Comparison of ENCODE assay signal across 8 mouse cellular contexts in the genomic region with DNA sequence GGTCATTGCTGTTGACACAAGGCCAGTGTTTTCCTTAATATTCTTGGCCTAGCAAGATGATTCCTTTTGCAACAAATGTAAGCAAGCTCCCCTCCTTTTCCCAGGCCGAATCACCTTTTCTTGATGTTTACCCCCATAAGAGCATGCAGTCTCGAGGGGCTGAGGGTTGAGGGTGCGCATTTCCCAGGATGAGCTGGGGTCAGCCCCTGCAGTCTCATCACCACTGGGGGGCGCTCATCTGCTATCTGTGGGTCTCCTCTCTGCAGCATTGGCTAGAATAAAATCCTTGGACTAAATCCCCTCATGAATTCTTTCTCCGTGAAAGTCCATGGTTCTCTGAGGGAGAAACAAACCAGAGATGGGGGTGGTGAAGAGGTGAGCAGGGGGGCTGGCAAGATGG.
DNase-seq lines count a peak whose midpoint lies in the region; ATAC-seq lines count a peak whose summit lies in the region.

No protein-coding gene starts in this region.

- no peak overlapping the region for H3K4me3 ChIP-seq in hindbrain, embryonic 11.5 days (ENCODE audit: low read depth, low read length)
- H3K4me3 ChIP-seq in hindbrain, embryonic 14.5 days (replicated peaks; ENCODE audit: low read length): no peak overlapping the region
- no peak overlapping the region for H3K4me3 ChIP-seq in forebrain, embryonic 16.5 days (replicated peaks; ENCODE audit: low read length)

- no peak for ATAC-seq in hindbrain, embryonic 11.5 days (ENCODE audit: low FRiP score)
- no peak for ATAC-seq in hindbrain, embryonic 14.5 days (ENCODE audit: low FRiP score)
- ATAC-seq in forebrain, embryonic 16.5 days: no peak

- WGBS in hindbrain, embryonic 11.5 days: 62% methylated on average over 5 of the region's 5 CpGs
- WGBS in hindbrain, embryonic 14.5 days: 60% methylated on average over 5 of the region's 5 CpGs
- 63% methylated on average over 5 of the region's 5 CpGs for WGBS in forebrain, embryonic 16.5 days

- H3K4me2 ChIP-seq in hindbrain, embryonic 11.5 days (replicated peaks; ENCODE audit: low read depth, low read length): no peak overlapping the region
- H3K4me2 ChIP-seq in hindbrain, embryonic 14.5 days (replicated peaks): no peak overlapping the region
- H3K4me2 ChIP-seq in forebrain, embryonic 16.5 days (ENCODE audit: low read length): no peak overlapping the region

- peaks cover 2% of the 10 kb centered on the region; the same call in 1 of the 2 replicates for H3K4me1 ChIP-seq in hindbrain, embryonic 11.5 days (replicated peaks; ENCODE audit: control insufficient read depth, insufficient read depth, low read length)
- peaks cover under 1% of the 10 kb centered on the region; the same call in 1 of the 2 replicates for H3K4me1 ChIP-seq in hindbrain, embryonic 14.5 days (replicated peaks; ENCODE audit: control insufficient read depth, insufficient read depth, low read length)
- H3K4me1 ChIP-seq in forebrain, embryonic 16.5 days (replicated peaks; ENCODE audit: control insufficient read depth, insufficient read depth, low read length): no peaks in the 10 kb centered on the region; the same call in 1 of the 2 replicates

- H3K27me3 ChIP-seq in hindbrain, embryonic 11.5 days (ENCODE audit: control insufficient read depth, insufficient read depth, low read length): no peaks in the 10 kb centered on the region; the same call in 1 of the 2 replicates
- H3K27me3 ChIP-seq in hindbrain, embryonic 14.5 days (ENCODE audit: control insufficient read depth, insufficient read depth, low read length): no peaks in the 10 kb centered on the region
- H3K27me3 ChIP-seq in forebrain, embryonic 16.5 days (replicated peaks; ENCODE audit: control insufficient read depth, insufficient read depth, low read length): no peaks in the 10 kb centered on the region

- H3K9ac ChIP-seq in hindbrain, embryonic 11.5 days (ENCODE audit: low read depth, low read length): no peak overlapping the region
- H3K9ac ChIP-seq in hindbrain, embryonic 14.5 days: no peak overlapping the region
- no peak overlapping the region for H3K9ac ChIP-seq in forebrain, embryonic 16.5 days (replicated peaks; ENCODE audit: low read depth, low read length)

- H3K9me3 ChIP-seq in hindbrain, embryonic 11.5 days (ENCODE audit: control insufficient read depth, low read length): no peaks in the 10 kb centered on the region
- no peaks in the 10 kb centered on the region for H3K9me3 ChIP-seq in hindbrain, embryonic 14.5 days (ENCODE audit: control insufficient read depth, low read length)
- no peaks in the 10 kb centered on the region for H3K9me3 ChIP-seq in forebrain, embryonic 16.5 days (ENCODE audit: control insufficient read depth, low read length)

- no peaks in the 10 kb centered on the region for H3K36me3 ChIP-seq in hindbrain, embryonic 11.5 days (ENCODE audit: control insufficient read depth, insufficient read depth, low read length)
- H3K36me3 ChIP-seq in hindbrain, embryonic 14.5 days (replicated peaks; ENCODE audit: control insufficient read depth, insufficient read depth): no peaks in the 10 kb centered on the region
- H3K36me3 ChIP-seq in forebrain, embryonic 16.5 days (ENCODE audit: control insufficient read depth, insufficient read depth): no peaks in the 10 kb centered on the region

- H3K27ac ChIP-seq in hindbrain, embryonic 11.5 days (ENCODE audit: low read depth, low read length): no peak overlapping the region
- no peak overlapping the region for H3K27ac ChIP-seq in hindbrain, embryonic 14.5 days
- no peak overlapping the region for H3K27ac ChIP-seq in forebrain, embryonic 16.5 days (ENCODE audit: low read length)

- DNase-seq in hindbrain, embryonic 11.5 days (ENCODE audit: low spot score): peak; percentile 53
- DNase-seq in hindbrain, embryonic 14.5 days (ENCODE audit: low spot score): no peak
- DNase-seq in right cerebral cortex, adult 18-20 months: peak; percentile 14
- DNase-seq in right cerebral cortex, postnatal 36 days (ENCODE audit: low spot score in 2 of 2): no peak
- DNase-seq in c-Kit-positive CD71-positive TER-119-negative erythroid progenitor cells, embryonic 14.5 days (ENCODE audit: low read depth): peak; percentile 9
- DNase-seq in thymus, postnatal 25 days: peak; percentile 34
- DNase-seq in heart, adult 8-10 months (ENCODE audit: low spot score): no peak

Comparison
In these comparisons a context has a peak if more than half of its experiments do, and no peak if none do; other contexts are left out.
1. DNase-seq: peak in hindbrain, embryonic 11.5 days (single experiment), right cerebral cortex, adult 18-20 months (single experiment), c-Kit-positive CD71-positive TER-119-negative erythroid progenitor cells, embryonic 14.5 days (single experiment) and thymus, postnatal 25 days (single experiment); none in hindbrain, embryonic 14.5 days (single experiment), right cerebral cortex, postnatal 36 days (0 of 2) and heart, adult 8-10 months (single experiment).